Mouse (Mus musculus) ovary, adult 18-20 months (tissue): ENCODE results near the gene Hist1h3b.
"Not testable (repeated sequence)": the region's sequence is repeated elsewhere in the genome, so short reads cannot be mapped to it uniquely, and the experiment has no call there.

ENCODE experiments used
- DNase-seq: peaks from one replicate; pipeline ENCODE4 v3.0.0; 2022; ENCODE audit warnings: low spot score, mixed read lengths

Hist1h3b gene

GRCm38 (mm10) chr13:23752067-23752741 is at the start of gene Hist1h3b:
Gene Hist1h3b, plus strand, starts transcription at chr13:23752267.
- peak; percentile 80 for DNase-seq

GRCm38 (mm10) chr13:23702801-23703200 is 49.3 kb upstream of the Hist1h3b start:
- DNase-seq, result not testable (repeated sequence)

GRCm38 (mm10) chr13:23705751-23706356 is 46.2 kb upstream of the Hist1h3b start:
- no peak for DNase-seq

GRCm38 (mm10) chr13:23706771-23707170 is 45.3 kb upstream of the Hist1h3b start:
- DNase-seq, result no peak

- no peak for DNase-seq
These were observed 44.0 kb upstream of the Hist1h3b start for GRCm38 (mm10) chr13:23708041-23708440.

- DNase-seq, result no peak
These were observed 43.4 kb upstream of the Hist1h3b start for GRCm38 (mm10) chr13:23708654-23709053.

GRCm38 (mm10) chr13:23709714-23710373 is 42.2 kb upstream of the Hist1h3b start:
- no peak for DNase-seq

- no peak for DNase-seq
These were observed 41.5 kb upstream of the Hist1h3b start, which contains the start of gene Hfe for GRCm38 (mm10) chr13:23710374-23711089. Gene Hfe, minus strand, starts transcription at chr13:23710854.

GRCm38 (mm10) chr13:23716261-23717042 is 35.6 kb upstream of the Hist1h3b start:
- DNase-seq, result no peak

- no peak for DNase-seq
These were observed 34.9 kb upstream of the Hist1h3b start for GRCm38 (mm10) chr13:23717176-23717575.

GRCm38 (mm10) chr13:23717593-23718245 is 34.3 kb upstream of the Hist1h3b start:
- DNase-seq, result not testable (repeated sequence)

GRCm38 (mm10) chr13:23724239-23724638 is 27.8 kb upstream of the Hist1h3b start:
- DNase-seq, result no peak

- DNase-seq, result no peak
These were observed 26.9 kb upstream of the Hist1h3b start for GRCm38 (mm10) chr13:23725213-23725612.

GRCm38 (mm10) chr13:23728472-23729191 is 23.4 kb upstream of the Hist1h3b start:
- DNase-seq, result no peak

GRCm38 (mm10) chr13:23729192-23729525 is 22.9 kb upstream of the Hist1h3b start:
- DNase-seq, result no peak

- DNase-seq, result no peak
These were observed 22.4 kb upstream of the Hist1h3b start for GRCm38 (mm10) chr13:23729706-23730105.

- DNase-seq, result no peak
These were observed 21.6 kb upstream of the Hist1h3b start for GRCm38 (mm10) chr13:23730479-23730878.

- no peak for DNase-seq
These were observed 19.8 kb upstream of the Hist1h3b start for GRCm38 (mm10) chr13:23732156-23732804.

GRCm38 (mm10) chr13:23737091-23737490 is 15.0 kb upstream of the Hist1h3b start:
- DNase-seq, result no peak

GRCm38 (mm10) chr13:23738041-23738440 is 14.0 kb upstream of the Hist1h3b start:
- no peak for DNase-seq
